Mouse (Mus musculus): Measurements from ENCODE around the gene Prkcz.

Prkcz gene

DNA sequence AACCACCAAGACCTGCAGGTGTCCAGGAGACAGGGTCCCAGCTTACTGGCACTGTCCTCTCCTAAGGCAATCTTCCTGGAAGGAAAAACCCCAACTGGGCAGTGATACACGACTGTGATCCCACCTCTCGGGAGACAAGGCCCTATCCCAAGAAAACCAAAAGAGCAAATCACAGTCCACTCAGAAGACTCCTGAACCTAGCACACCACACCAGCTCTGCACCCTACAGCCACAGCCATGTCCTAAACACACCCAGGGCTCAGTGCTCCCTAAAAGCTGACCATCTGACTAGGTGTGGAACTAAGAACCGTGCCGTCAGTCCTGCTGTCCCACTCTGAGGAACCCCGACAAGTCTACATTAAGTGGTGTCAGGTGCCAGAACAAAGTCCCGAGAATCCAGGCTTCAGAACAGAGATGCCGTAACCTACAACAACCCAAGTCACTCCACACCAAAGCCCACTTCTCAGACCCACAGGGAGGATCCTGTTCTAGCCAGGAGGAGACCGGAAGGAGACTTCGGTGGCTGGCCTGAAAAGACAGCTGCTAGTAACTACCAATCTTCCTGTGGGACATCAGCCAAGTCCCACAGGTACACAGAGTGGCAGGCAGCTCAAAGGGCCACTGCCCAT lies 142.9 kb downstream of the Prkcz start:
- no peak for DNase-seq

DNA sequence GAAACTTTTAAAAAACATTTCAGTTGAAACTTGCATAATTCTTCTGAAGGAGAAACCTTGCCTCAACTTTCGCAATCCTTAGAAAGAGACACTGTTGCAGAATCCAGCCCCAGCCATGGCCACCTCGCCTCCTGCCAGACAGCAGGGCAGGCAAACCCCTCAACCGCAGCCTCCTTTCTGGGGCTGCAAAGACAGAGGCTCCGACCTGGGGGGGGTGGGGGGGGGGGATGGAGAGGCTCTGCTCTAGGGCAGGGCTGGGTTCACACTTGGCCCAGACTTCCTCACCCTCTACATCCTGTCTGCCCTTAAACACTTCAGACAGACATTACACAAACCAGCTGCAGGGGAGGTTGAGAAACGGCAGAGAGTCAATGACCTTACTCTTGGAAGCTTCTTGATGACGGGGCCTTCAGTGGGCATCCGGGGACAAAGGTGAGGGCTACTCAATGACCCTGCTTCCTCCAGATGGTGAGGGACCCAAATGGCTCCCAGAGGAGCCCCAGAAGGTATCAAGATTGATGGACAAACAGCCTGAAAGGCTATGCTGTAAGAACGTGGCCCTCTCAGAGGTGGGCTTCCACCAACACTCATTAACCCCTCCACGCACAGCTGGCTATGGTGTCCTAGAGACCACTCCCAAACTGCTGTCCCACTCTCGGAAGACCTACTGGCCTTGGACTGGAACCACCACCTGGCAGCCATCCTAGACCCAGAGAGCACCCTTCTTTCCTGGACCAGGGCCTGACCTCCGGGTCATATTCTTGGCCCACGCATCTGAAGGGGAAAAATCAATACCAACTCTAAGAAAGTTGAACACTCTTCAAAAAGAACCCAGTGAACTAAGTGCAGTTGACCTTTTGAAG lies 143.7 kb downstream of the Prkcz start:
- peak; percentile 63 to 73 for DNase-seq

DNA sequence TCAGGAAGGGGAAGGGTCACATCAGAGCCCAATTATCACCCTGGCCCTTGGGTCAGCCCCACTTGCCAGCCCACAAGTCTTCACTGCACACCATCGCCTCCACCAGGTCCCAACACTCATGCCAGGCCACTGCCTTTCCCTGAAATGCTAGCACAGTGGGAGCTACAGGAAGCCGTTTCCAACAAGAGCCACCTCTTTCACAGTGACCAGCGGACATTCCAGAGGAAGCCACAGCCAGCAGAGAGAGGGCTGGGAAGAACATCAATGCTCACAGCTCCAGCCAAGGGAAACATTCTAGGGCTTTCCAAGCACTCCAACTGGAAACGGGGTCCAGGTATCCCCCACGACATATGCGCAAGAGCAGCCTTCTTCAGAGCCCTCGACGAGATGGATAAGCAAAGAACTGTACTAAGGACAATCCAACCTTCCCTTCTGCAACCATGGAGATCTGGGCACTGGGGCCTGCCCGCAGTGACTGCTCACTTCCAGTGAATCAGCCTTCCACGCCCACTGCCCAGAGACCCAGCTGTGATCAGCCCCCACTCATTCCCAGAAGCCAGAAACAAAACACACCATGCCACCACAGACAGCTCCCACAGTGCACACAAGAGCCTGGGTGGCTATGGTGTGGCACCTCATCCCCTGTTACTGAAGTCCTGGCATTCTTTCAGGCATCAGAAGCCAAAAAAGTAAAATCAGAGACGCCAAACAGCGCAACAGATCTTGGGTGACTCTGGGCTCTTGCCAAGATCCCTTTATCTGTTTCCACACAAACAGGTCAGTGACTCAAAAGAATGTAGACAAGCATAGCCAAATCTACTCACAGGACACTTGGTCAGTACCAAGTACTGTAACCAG lies 145.2 kb downstream of the Prkcz start:
- peak; percentile 57 to 74 for DNase-seq

DNA sequence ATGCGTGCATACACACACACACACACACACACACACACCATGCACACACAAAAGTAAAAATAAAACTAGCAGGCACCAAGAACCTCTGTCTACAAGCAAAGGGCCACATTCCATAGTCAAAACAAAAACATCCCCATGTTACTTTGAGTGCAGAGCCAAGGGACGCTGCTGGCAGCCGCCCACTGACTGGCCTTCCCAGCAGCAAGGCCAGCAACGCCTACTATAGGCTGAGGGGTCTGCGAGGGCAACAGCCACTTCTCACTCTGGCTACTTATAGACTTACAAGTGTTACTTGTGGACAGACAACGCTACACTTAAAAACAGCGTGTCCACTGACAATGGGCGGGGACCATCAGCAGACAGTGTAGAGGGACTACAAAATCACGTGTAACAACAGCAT lies 146.0 kb downstream of the Prkcz start:
- peak in 1 of 2 experiments; percentile 79 for DNase-seq

DNA sequence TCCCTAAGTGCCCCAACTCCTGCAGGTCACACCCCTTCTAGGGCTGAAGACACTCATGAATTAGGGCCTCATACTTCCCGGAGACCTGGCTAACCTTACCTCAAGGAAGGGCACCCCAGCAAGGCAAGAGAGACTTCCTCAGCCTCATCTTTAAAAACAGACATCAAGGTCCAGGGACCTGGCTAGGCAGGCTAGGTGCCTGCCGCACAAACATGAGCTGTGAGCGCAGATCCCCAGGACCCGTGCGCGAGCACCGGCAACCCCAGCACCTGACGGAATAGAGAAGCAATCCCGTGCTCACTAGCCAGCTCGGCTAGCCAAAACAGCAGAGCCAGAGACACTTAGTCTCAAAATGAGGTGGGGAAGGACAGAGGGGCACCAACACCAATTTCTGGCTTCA lies 146.4 kb downstream of the Prkcz start:
- no peak for DNase-seq

DNA sequence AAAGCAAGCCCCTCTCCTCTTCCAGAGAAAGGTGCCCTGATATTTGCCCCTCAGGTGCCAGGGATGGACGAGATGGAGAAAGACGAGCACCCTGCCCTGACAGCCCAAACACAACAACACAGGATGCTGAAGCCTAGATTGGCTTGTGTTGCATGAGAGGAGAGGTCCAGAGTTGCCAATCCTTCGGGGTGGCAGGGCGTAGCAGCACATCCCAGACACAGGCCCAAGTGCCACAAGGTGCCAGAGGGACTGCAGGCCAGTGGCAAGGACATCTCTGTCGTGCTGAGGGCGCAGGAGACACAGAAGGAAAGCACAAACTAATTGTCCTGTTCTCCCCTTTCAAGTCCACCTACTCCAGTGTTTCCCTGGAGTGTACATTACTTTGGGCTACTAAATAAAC lies 147.0 kb downstream of the Prkcz start:
- DNase-seq = no peak

DNA sequence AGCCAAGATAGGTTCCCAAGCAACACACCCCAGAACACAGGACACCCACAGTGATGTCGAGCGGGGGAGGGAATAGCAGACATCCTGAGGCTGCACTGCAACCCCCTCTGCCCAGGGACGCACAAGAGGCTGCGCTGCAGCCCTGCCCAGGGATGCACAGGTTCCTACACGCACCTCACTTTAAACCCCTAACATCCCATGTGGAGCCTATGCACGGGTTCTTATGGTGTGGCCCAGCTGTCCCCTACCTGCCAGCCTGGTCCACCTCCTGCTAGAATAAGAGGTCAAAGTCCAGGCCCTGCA lies 147.5 kb downstream of the Prkcz start:
- no peak for DNase-seq

DNA sequence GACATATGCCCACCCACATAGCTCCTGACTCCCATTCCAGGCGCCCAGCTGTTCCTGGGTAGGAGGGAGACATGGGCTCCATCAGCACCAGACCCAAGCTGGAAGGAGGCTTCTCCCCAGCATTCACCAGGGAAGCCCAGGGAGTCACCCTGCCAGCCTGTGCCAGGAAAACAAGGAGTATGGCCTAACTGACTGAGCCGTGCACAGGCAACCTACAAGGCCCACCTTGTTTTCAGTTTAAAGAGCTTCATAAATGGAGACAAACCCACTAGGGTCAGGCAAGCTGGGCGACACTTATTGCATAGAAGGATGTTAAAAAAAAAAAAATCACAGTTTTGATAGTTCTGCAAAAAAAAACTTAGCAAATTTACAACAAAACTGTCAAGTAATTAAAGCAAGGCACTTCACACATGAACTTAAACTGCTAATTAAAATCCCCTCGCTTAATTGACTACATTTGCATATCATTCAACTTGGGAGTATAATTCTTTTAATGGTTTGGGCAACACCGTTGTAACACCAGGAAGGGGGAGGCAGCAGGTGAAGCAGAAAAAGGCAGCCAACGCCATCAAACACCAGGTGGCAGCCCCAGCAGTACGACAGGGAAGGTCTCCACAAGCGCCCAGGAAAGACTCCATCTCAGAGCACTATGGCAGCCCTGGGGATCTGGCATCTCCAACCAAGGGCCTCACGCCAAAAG lies 148.0 kb downstream of the Prkcz start:
- DNase-seq = no peak

Data from lung, postnatal 4 days (tissue).